Mouse (Mus musculus) thymus, adult 2 months (tissue): ENCODE results near the gene Myh9.
"Not testable (repeated sequence)": the region's sequence is repeated elsewhere in the genome, so short reads cannot be mapped to it uniquely, and the experiment has no call there.

ENCODE experiments used
- CTCF ChIP-seq: fragments of 200-500 bp; IDR thresholded peaks from 2 replicates; pipeline ENCODE4 v1.5.1; 2012; ENCODE audit warnings: mild to moderate bottlenecking, control low read depth, low read length, moderate library complexity, borderline replicate concordance; ENCODE audit not compliant: control insufficient read depth, poor library complexity, insufficient read depth; ENCODE audit errors: extremely low read depth
- POLR2A ChIP-seq: fragments of 200-500 bp; IDR thresholded peaks from 2 replicates; pipeline ENCODE4 v1.6.1; 2012; ENCODE audit warnings: mild to moderate bottlenecking, low read length, control low read depth, moderate library complexity; ENCODE audit not compliant: control insufficient read depth, poor library complexity, insufficient read depth; ENCODE audit errors: extremely low read depth

DNA sequence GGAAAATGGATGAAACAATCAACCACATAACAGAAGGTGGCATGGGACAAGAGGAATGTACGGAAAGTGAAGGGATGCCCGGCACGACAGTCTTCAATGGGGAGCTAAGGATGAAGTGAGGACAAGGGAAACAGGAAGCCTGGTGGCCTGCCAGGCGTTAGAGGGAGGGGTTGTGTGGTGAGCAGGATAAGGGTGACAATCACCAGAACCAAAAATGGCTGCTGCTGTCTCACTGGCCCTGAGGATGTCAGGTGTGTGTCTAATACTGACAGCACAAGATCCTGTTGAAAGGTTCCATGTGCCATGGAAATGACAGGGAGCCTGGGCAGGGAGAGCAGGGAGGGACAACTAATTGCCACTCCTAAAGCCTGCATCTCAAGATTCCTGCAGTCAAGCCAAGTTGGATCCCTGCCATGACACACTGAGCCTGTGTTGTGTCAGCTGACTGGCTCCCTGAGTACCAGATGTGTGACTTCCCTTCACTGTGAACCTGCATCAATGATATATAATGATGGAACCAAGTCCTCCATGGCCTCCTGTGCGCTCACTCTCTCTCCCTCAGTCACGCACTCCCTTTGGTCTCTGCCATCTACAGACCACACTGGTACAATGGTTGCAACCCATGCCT is 116.5 kb downstream of the Myh9 start:
- not testable (repeated sequence) for TF ChIP-seq CTCF, POLR2A
